Mouse (Mus musculus) forebrain, postnatal 0 days (tissue): ENCODE measurements around the gene Fam228a. TPM values are rescaled to one million over a fixed set of nuclear protein-coding genes. Genes with fewer than 3 reads are reported as not detected.

ENCODE experiments used
- ATAC-seq: fragments of 200-750 bp; cut with Nextera tagmentation; 2 replicates; pipeline ENCODE4 v1.8.0; 2017; ENCODE audit warnings: mild to moderate bottlenecking, moderate library complexity
- DNase-seq: peaks from one replicate; pipeline ENCODE4 v3.0.0-alpha.2; 2015
- H3K27ac ChIP-seq: fragments of 300-500 bp; sonication (generic); 2 replicates; pipeline ENCODE4 v1.5.1; 2014; ENCODE audit warnings: low read depth, mild to moderate bottlenecking, antibody characterized with exemption, low read length, moderate library complexity, mixed read lengths
- H3K27me3 ChIP-seq: fragments of 300-500 bp; sonication (generic); 2 replicates; pipeline ENCODE4 v1.6.1; 2014; ENCODE audit warnings: mild to moderate bottlenecking, low read length, mixed read lengths; ENCODE audit not compliant: insufficient read depth
- H3K36me3 ChIP-seq: fragments of 300-500 bp; sonication (generic); 2 replicates; pipeline ENCODE4 v1.6.1; 2014; ENCODE audit warnings: mild to moderate bottlenecking, moderate library complexity; ENCODE audit not compliant: insufficient read depth
- H3K4me1 ChIP-seq: fragments of 300-500 bp; sonication (generic); 2 replicates; pipeline ENCODE4 v1.6.1; 2014; ENCODE audit warnings: antibody characterized with exemption; ENCODE audit not compliant: insufficient read depth
- H3K4me2 ChIP-seq: fragments of 300-500 bp; sonication (generic); 2 replicates; pipeline ENCODE4 v1.6.1; 2014; ENCODE audit warnings: low read depth, mild to moderate bottlenecking, moderate library complexity
- H3K4me3 ChIP-seq: fragments of 300-500 bp; sonication (generic); 2 replicates; pipeline ENCODE4 v1.5.1; 2014; ENCODE audit warnings: low read depth, low read length, mixed read lengths
- H3K9ac ChIP-seq: fragments of 300-500 bp; sonication (generic); 2 replicates; pipeline ENCODE4 v1.6.1; 2014; ENCODE audit warnings: mild to moderate bottlenecking
- H3K9me3 ChIP-seq: fragments of 300-500 bp; sonication (generic); 2 replicates; pipeline ENCODE4 v1.6.1; 2016; ENCODE audit warnings: low read length
- CTCF ChIP-seq: sonication (generic); IDR thresholded peaks from 2 replicates; pipeline ENCODE4 v1.5.1; 2016; ENCODE audit warnings: antibody characterized with exemption, control low read depth, low read depth
- WGBS: fragments of 180-500 bp; shearing (Covaris S2); extraction: QIAGEN DNeasy Blood & Tissue Kit; methylation state at CpG from one replicate; pipeline ENCODE4 v1.1.7; 2014; 5-methylcytosine and 5-hydroxymethylcytosine counted together
- polyA plus RNA-seq: library from polyadenylated mRNA; unstranded; fragments of >200 nt; fragmentation: Nextera tagmentation; extraction: Ambion mirVana; gene quantifications from 2 replicates; pipeline ENCODE4 v1.2.1, GENCODE M21; 2015
- total RNA-seq: library from RNA; depleted of rRNA; stranded (reverse); fragments of >200 nt; gene quantifications from 2 replicates; pipeline ENCODE4 v1.2.3, GENCODE M21; 2014

Gene Fam228a
- total and polyA plus RNA-seq, 2 experiments from 2014 or later: 0.30 to 1.5 TPM

GRCm38 (mm10) chr12:4717417-4717816 is 20.8 kb downstream of the Fam228a start:
- peak; percentile 45; the same call in 1 of the 2 replicates for ATAC-seq

GRCm38 (mm10) chr12:4715606-4716005 is 22.6 kb downstream of the Fam228a start:
- Histone ChIP-seq H3K9ac (no peak overlapping the region), H3K4me2 (no peak overlapping the region), H3K27ac (no peak overlapping the region), H3K4me3 (no peak overlapping the region), H3K4me1 (no peaks in the 10 kb centered on the region), H3K27me3 (no peaks in the 10 kb centered on the region), H3K36me3 (peaks cover 21% of the 10 kb centered on the region), H3K9me3 (no peaks in the 10 kb centered on the region)
- ATAC-seq (no peak), DNase-seq (no peak)
- 89% methylated on average over 10 of the region's 10 CpGs for WGBS
- TF ChIP-seq CTCF: no peak

More at GRCm38 (mm10) chr12:4717417-4717816, 20.8 kb downstream of the Fam228a start:
- 8% methylated on average over 7 of the region's 7 CpGs for WGBS
- Histone ChIP-seq H3K9ac (no peak overlapping the region), H3K4me1 (no peaks in the 10 kb centered on the region), H3K27ac (no peak overlapping the region), H3K9me3 (no peaks in the 10 kb centered on the region), H3K27me3 (no peaks in the 10 kb centered on the region), H3K36me3 (peaks cover 10% of the 10 kb centered on the region), H3K4me3 (no peak overlapping the region), H3K4me2 (no peak overlapping the region)
- DNase-seq: no peak
- no peak for TF ChIP-seq CTCF

- Histone ChIP-seq H3K27me3 (no peaks in the 10 kb centered on the region), H3K4me2 (no peak overlapping the region), H3K36me3 (peaks cover 40% of the 10 kb centered on the region), H3K9me3 (no peaks in the 10 kb centered on the region), H3K9ac (no peak overlapping the region), H3K4me1 (no peaks in the 10 kb centered on the region), H3K27ac (no peak overlapping the region), H3K4me3 (no peak overlapping the region)
- 87% methylated on average over 4 of the region's 4 CpGs for WGBS
- TF ChIP-seq CTCF: no peak
- DNase-seq (no peak), ATAC-seq (no peak)
Measured at GRCm38 (mm10) chr12:4713361-4713760, 24.9 kb downstream of the Fam228a start.

GRCm38 (mm10) chr12:4709926-4710325 is 28.3 kb downstream of the Fam228a start:
- 92% methylated on average over 7 of the region's 7 CpGs for WGBS
- no peak for ATAC-seq

GRCm38 (mm10) chr12:4708881-4709604 is 29.2 kb downstream of the Fam228a start:
- H3K4me3 ChIP-seq: no peak overlapping the region
- H3K4me1 ChIP-seq: no peaks in the 10 kb centered on the region
- WGBS: 72% methylated on average over 8 of the region's 8 CpGs
- no peak overlapping the region for H3K9ac ChIP-seq
- H3K27ac ChIP-seq: no peak overlapping the region
- ATAC-seq (no peak), DNase-seq (no peak)
- H3K4me2 ChIP-seq: no peak overlapping the region
- no peaks in the 10 kb centered on the region for H3K9me3 ChIP-seq
- no peaks in the 10 kb centered on the region for H3K27me3 ChIP-seq
- peaks cover 66% of the 10 kb centered on the region for H3K36me3 ChIP-seq
- no peak for TF ChIP-seq CTCF

More at GRCm38 (mm10) chr12:4709926-4710325, 28.3 kb downstream of the Fam228a start:
- no peaks in the 10 kb centered on the region for H3K9me3 ChIP-seq
- H3K27ac ChIP-seq: no peak overlapping the region
- no peak overlapping the region for H3K9ac ChIP-seq
- H3K36me3 ChIP-seq: peaks cover 66% of the 10 kb centered on the region
- H3K4me3 ChIP-seq: no peak overlapping the region
- H3K27me3 ChIP-seq: no peaks in the 10 kb centered on the region
- no peak overlapping the region for H3K4me2 ChIP-seq
- H3K4me1 ChIP-seq: no peaks in the 10 kb centered on the region
- no peak for TF ChIP-seq CTCF
- DNase-seq: no peak

- H3K4me2 ChIP-seq: no peak overlapping the region
- H3K4me3 ChIP-seq: no peak overlapping the region
- H3K36me3 ChIP-seq: peaks cover 65% of the 10 kb centered on the region
- no peak for TF ChIP-seq CTCF
- no peak overlapping the region for H3K9ac ChIP-seq
- H3K27me3 ChIP-seq: no peaks in the 10 kb centered on the region
- WGBS: 82% methylated on average over 4 of the region's 4 CpGs
- H3K4me1 ChIP-seq: no peaks in the 10 kb centered on the region
- ATAC-seq (no peak), DNase-seq (no peak)
- no peaks in the 10 kb centered on the region for H3K9me3 ChIP-seq
- no peak overlapping the region for H3K27ac ChIP-seq
Measured at GRCm38 (mm10) chr12:4708296-4708695, 29.9 kb downstream of the Fam228a start.

GRCm38 (mm10) chr12:4707488-4708017 is 30.7 kb downstream of the Fam228a start:
- TF ChIP-seq CTCF: no peak
- H3K27ac ChIP-seq: no peak overlapping the region
- H3K4me2 ChIP-seq: no peak overlapping the region
- no peak overlapping the region for H3K4me3 ChIP-seq
- H3K9me3 ChIP-seq: no peaks in the 10 kb centered on the region
- peaks cover 61% of the 10 kb centered on the region for H3K36me3 ChIP-seq
- H3K9ac ChIP-seq: no peak overlapping the region
- DNase-seq: no peak
- H3K27me3 ChIP-seq: no peaks in the 10 kb centered on the region
- no peaks in the 10 kb centered on the region for H3K4me1 ChIP-seq
- ATAC-seq: no peak
- 92% methylated on average over 14 of the region's 14 CpGs for WGBS
